Comparison of ENCODE assay signal across 12 mouse cellular contexts in the genomic region with DNA sequence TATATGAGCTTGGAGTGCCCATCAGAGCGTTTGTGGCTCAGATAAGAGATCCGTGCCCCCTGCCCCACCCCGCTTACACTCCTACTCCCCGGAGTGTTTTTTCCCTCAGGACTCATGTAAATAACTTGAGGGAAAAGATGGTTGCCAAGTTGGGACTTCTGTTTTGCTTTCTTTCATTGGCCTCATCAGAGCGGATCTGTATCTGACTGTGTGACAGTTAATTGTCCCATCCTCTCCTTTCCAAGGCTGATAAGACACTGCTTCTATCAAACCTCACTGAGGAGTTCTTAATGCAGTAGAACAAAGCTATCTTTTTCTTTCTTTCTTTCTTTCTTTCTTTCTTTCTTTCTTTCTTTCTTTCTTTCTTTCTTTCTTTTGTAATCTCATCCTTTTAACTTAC.
DNase-seq lines count a peak whose midpoint lies in the region; ATAC-seq and TF ChIP-seq lines count a peak whose summit lies in the region.
"Had no signal": no experiment of that assay in that cellular context is flagged by ENCODE, and none has a peak within 500 bp of the region (broad histone marks: within the 10 kb centered on the region; RNA-seq: fewer than 3 reads in every experiment).

No protein-coding gene starts in this region.

- no peak for DNase-seq in heart, postnatal 0 days (ENCODE audit: low spot score)
- no peak for DNase-seq in heart, postnatal 4 days
- no peak for DNase-seq in lung, postnatal 0 days (ENCODE audit: low spot score)
- DNase-seq in lung, postnatal 25 days (ENCODE audit: low spot score), result no peak
- no peak for DNase-seq in ovary, postnatal 14 days (ENCODE audit: low spot score)
- DNase-seq in natural killer cell, adult 2 months (ENCODE audit: low spot score in 2 of 2), result no peak
- DNase-seq: adrenal gland, postnatal 14 days; cerebellum, adult 11 months; lung, postnatal 14 days; right cerebral cortex, postnatal 4 days had no signal

- no peak overlapping the region for H3K9ac ChIP-seq in heart, postnatal 0 days (replicated peaks; ENCODE audit: low read depth, low read length)
- no peak overlapping the region for H3K9ac ChIP-seq in lung, postnatal 0 days (replicated peaks; ENCODE audit: low read depth)
- no peak overlapping the region for H3K9ac ChIP-seq in intestine, embryonic 16.5 days (ENCODE audit: low read depth, low read length)
- no peak overlapping the region for H3K9ac ChIP-seq in stomach, embryonic 14.5 days (replicated peaks; ENCODE audit: low read depth, low read length)

- no peak for ATAC-seq in heart, postnatal 0 days (ENCODE audit: insufficient read depth, low read depth)
- ATAC-seq in lung, postnatal 0 days, result no peak
- no peak for ATAC-seq in intestine, embryonic 16.5 days
- ATAC-seq in stomach, embryonic 14.5 days (ENCODE audit: insufficient number of reproducible peaks, insufficient read depth, low FRiP score, low read depth), result no peak

- peaks cover 37% of the 10 kb centered on the region for H3K4me1 ChIP-seq in heart, postnatal 0 days (ENCODE audit: control insufficient read depth, insufficient read depth)
- H3K4me1 ChIP-seq in lung, postnatal 0 days (ENCODE audit: insufficient read depth, low read depth, low read length), result peaks cover 32% of the 10 kb centered on the region
- H3K4me1 ChIP-seq in intestine, embryonic 16.5 days (ENCODE audit: control insufficient read depth, insufficient read depth, low read length), result peaks cover 59% of the 10 kb centered on the region
- H3K4me1 ChIP-seq in stomach, embryonic 14.5 days (ENCODE audit: control insufficient read depth, insufficient read depth, low read length), result peaks cover 55% of the 10 kb centered on the region

- no peaks in the 10 kb centered on the region; the same call in 1 of the 2 replicates for H3K36me3 ChIP-seq in heart, postnatal 0 days (replicated peaks; ENCODE audit: control insufficient read depth, insufficient read depth, low read length)
- no peaks in the 10 kb centered on the region for H3K36me3 ChIP-seq in lung, postnatal 0 days (ENCODE audit: insufficient read depth, low read length)
- 0 out of 2 replicates have a peak, but pooled peaks cover 3% of the 10 kb centered on the region for H3K36me3 ChIP-seq in intestine, embryonic 16.5 days (ENCODE audit: control insufficient read depth, insufficient read depth, low read length)
- no peaks in the 10 kb centered on the region for H3K36me3 ChIP-seq in stomach, embryonic 14.5 days (ENCODE audit: control insufficient read depth, insufficient read depth, low read length)

- H3K9me3 ChIP-seq in heart, postnatal 0 days (replicated peaks; ENCODE audit: control insufficient read depth, low read length), result no peaks in the 10 kb centered on the region
- H3K9me3 ChIP-seq in lung, postnatal 0 days (ENCODE audit: low read length), result no peaks in the 10 kb centered on the region
- no peaks in the 10 kb centered on the region for H3K9me3 ChIP-seq in intestine, embryonic 16.5 days (ENCODE audit: control insufficient read depth, low read length)
- no peaks in the 10 kb centered on the region for H3K9me3 ChIP-seq in stomach, embryonic 14.5 days (ENCODE audit: control insufficient read depth, low read depth, low read length)

- no peak overlapping the region for H3K4me3 ChIP-seq in heart, postnatal 0 days (ENCODE audit: low read depth, low read length)
- H3K4me3 ChIP-seq in lung, postnatal 0 days (ENCODE audit: low read depth, low read length), result no peak overlapping the region
- no peak overlapping the region for H3K4me3 ChIP-seq in intestine, embryonic 16.5 days (ENCODE audit: low read length)
- no peak overlapping the region for H3K4me3 ChIP-seq in stomach, embryonic 14.5 days (ENCODE audit: low read depth, low read length)

- no peak for TF ChIP-seq CTCF in heart, postnatal 0 days (IDR thresholded peaks at IDR 0.05; ENCODE audit: low read depth)
- no peak for TF ChIP-seq CTCF in lung, postnatal 0 days (IDR thresholded peaks at IDR 0.05)

- TF ChIP-seq EP300 in heart, postnatal 0 days (IDR thresholded peaks at IDR 0.05; ENCODE audit: low read depth), result no peak
- no peak for TF ChIP-seq EP300 in lung, postnatal 0 days (IDR thresholded peaks at IDR 0.05)

- no peak overlapping the region for H3K4me2 ChIP-seq in heart, postnatal 0 days (ENCODE audit: low read depth, low read length)
- H3K4me2 ChIP-seq in lung, postnatal 0 days (replicated peaks; ENCODE audit: low read depth, low read length), result no peak overlapping the region
- no peak overlapping the region for H3K4me2 ChIP-seq in intestine, embryonic 16.5 days (ENCODE audit: low read depth, low read length)
- H3K4me2 ChIP-seq in stomach, embryonic 14.5 days (replicated peaks; ENCODE audit: low read depth, low read length), result no peak overlapping the region

- 0 out of 2 replicates have a peak overlapping the region, but pooled peaks have one; percentile 7 for H3K27ac ChIP-seq in heart, postnatal 0 days (ENCODE audit: low read depth)
- H3K27ac ChIP-seq in lung, postnatal 0 days (ENCODE audit: low read length), result peak overlapping the region; percentile 64
- H3K27ac ChIP-seq in intestine, embryonic 16.5 days (ENCODE audit: low read length), result peak overlapping the region; percentile 58
- peak overlapping the region; percentile 87 for H3K27ac ChIP-seq in stomach, embryonic 14.5 days (ENCODE audit: low read length)

- WGBS in heart, postnatal 0 days, result 63% methylated on average over 5 of the region's 5 CpGs
- 51% methylated on average over 5 of the region's 5 CpGs for WGBS in lung, postnatal 0 days
- WGBS in intestine, embryonic 16.5 days, result 64% methylated on average over 5 of the region's 5 CpGs
- 73% methylated on average over 5 of the region's 5 CpGs for WGBS in stomach, embryonic 14.5 days

- no peaks in the 10 kb centered on the region for H3K27me3 ChIP-seq in heart, postnatal 0 days (ENCODE audit: control insufficient read depth, insufficient read depth, low read length)
- no peaks in the 10 kb centered on the region for H3K27me3 ChIP-seq in lung, postnatal 0 days (replicated peaks; ENCODE audit: insufficient read depth, low read length)
- no peaks in the 10 kb centered on the region for H3K27me3 ChIP-seq in intestine, embryonic 16.5 days (replicated peaks; ENCODE audit: control insufficient read depth, insufficient read depth, low read length)
- no peaks in the 10 kb centered on the region for H3K27me3 ChIP-seq in stomach, embryonic 14.5 days (ENCODE audit: control insufficient read depth, insufficient read depth, low read length)

Comparison
In these comparisons a context has a peak if more than half of its experiments do, and no peak if none do; other contexts are left out.
1. H3K27ac ChIP-seq: peak in every context shown above with its lines; median percentile 87 in stomach, embryonic 14.5 days; 64 in lung, postnatal 0 days; 58 in intestine, embryonic 16.5 days; 7 in heart, postnatal 0 days.